Mouse (Mus musculus): ENCODE measurements around the gene Eef1a2.

Gene Eef1a2

DNA sequence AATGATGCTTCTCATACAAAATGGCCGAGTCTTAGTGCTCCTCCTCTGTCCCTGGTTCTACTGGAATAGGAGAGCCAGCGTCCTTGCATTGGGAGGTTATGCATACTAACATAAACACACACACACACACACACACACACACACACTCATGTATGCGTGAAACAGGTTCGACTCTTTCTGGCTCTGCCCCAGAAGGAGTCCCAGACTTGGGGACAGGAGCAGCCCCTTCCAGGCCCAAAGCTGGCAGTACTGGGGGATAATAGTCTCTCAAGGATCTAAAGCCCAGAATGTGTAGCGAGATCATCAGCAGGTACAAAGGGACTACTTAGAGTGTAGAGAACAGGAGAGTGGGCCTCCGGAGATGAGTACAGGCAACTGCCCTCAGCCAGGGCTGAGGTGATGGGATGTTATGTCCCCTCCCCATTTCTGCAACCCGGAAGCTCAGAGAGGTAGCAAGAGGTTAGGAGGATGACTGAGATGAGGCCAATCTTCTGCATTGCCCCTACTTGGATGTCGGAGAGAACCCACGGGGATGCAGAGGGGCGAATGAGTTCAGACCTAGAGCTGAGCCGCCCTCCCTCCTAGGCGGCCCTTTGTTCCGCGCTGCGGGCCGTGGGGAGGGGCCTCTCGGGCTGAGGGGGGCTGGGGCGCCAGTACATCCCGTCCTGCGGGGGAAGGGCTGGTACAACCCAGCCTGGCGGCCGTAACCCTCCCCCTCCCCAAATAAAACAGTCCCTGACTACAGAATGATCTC is 22.8 kb downstream of the Eef1a2 start:
- DNase-seq (ENCODE audit: low read depth, low spot score), result no peak

GRCm38 (mm10) chr2:181130245-181130644 is 26.6 kb downstream of the Eef1a2 start:
- no peak for DNase-seq (ENCODE audit: low read depth, low spot score)

DNA sequence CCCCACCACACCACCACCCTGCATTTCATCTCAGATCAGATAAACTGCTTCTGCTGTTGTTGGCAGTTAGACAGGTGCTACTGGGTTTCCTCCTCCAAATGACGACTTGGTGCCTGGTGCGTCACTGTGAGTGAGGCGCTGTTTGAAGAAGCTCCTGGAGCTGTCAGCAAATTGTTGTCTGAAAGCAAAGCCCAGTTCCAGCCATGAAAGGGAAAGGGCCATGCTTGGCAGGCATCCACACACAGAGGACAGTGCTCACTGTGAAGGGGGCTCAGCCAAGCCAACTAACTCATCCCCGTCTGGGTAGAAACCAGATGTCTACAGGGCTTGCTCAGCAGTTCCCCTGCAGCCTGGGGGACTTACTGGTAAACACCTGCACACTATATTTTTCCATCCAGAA is 27.9 kb downstream of the Eef1a2 start:
- DNase-seq (ENCODE audit: low read depth, low spot score), result no peak

- DNase-seq (ENCODE audit: low read depth, low spot score), result no peak
Measured at GRCm38 (mm10) chr2:181127786-181128185, 29.0 kb downstream of the Eef1a2 start.

- DNase-seq (ENCODE audit: low read depth, low spot score), result no peak
Measured at GRCm38 (mm10) chr2:181125726-181126455, 30.9 kb downstream of the Eef1a2 start.

DNA sequence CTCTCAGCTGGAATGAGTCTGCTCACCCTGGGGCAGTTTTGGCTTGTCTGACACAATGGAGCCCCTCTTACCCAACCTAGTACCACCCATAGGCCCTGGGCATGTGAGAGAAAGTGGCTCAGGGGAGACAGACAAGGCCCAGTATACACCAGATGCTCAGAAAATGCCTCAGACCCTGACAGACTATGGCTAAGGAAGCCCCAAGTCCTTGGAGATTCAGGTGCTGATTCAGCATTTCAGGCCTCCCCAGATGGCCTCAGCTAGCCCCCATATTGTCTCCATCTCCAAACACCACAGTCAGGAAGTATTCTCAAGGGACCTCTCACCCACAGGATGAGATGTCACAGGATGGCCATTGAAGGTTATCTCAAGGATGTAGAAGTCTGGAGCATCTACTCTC is 34.2 kb downstream of the Eef1a2 start:
- DNase-seq (ENCODE audit: low read depth, low spot score), result no peak

GRCm38 (mm10) chr2:181120922-181121449 is 35.8 kb downstream of the Eef1a2 start:
- DNase-seq (ENCODE audit: low read depth, low spot score), result no peak

DNA sequence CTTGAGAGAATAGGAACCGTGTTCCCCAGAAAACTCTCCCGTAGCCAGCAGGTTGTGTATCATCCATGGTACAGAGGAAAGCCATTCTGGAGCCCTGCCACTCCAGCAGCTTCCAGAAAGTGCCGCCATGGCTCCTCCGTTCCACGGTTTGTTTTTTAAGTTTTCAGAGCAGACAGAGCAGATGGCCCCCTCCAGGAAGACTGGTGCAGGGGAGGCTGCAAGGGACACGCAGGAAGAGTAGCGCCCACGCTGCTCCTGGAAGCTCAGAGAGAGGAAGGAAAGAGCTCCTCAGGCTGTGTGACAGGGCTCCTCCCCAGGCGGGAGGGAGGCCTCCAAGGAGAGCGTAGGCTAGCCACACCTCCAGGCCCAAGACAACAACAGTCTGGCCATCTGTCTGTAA is 36.9 kb downstream of the Eef1a2 start:
- no peak for DNase-seq (ENCODE audit: low read depth, low spot score)

DNA sequence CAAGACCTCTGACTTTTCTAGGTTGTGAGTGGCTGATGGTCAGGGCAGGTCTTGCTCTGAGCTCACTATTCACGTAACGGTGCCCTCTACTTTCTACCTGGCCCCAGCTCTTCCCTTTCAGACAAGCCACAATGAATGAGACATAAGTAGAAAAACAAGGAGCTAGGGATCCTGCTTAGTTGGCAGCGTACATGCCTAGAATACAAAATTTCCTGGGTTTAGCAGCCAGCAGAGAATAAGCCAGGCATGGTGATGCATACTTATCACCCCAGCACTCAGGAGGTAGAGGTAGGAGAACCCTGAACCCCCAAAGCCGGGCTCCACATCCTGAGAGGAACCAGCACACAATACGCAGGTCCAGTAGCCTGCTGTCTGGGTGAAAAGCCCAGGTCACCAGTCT is 40.4 kb downstream of the Eef1a2 start:
- no peak for DNase-seq (ENCODE audit: low read depth, low spot score)

DNA sequence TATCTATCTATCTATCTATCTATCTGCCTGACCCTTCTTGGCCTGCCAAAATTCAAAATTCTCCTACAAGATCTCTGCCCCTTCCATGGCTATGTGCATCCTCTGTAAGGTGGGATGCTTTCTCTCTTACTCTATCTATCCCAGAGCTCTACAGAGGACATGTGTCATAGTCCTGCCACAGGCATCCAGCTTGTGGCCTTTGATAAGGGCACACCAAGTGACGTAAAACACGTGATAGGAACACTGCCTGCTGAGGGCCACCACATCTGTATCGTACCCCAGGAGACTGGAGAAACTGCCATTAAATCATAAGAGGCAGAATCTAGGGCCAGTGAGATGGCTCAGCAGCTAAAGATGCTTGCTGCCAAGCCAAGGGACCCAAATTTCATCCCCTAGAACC is 41.4 kb downstream of the Eef1a2 start:
- DNase-seq (ENCODE audit: low read depth, low spot score), result no peak

- no peak for DNase-seq (ENCODE audit: low read depth, low spot score)
Measured at GRCm38 (mm10) chr2:181113762-181114361, 43.0 kb downstream of the Eef1a2 start.

DNA sequence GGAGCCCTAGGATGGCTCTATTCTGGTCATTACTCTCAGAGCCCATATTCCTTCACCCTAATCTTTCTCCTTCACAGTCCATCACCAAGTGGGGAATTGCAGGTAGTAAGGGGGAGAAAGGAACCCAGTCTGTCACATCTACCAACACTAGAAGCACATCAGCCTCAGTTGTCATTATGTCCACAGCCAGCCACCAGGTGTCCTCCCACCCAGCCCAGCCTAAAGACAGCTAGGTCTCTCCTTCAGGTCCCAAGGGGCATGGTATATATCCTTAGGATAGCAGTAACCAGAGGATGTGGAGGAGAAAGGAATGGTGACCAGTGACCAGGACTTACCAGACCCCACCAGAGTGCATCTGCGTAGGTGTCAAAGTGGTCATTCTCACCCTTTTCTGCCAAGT is 45.1 kb downstream of the Eef1a2 start:
- DNase-seq (ENCODE audit: low read depth, low spot score), result peak; percentile 8

- DNase-seq (ENCODE audit: low read depth, low spot score), result peak; percentile 10
Measured at GRCm38 (mm10) chr2:181104111-181104510, 52.7 kb downstream of the Eef1a2 start.

DNA sequence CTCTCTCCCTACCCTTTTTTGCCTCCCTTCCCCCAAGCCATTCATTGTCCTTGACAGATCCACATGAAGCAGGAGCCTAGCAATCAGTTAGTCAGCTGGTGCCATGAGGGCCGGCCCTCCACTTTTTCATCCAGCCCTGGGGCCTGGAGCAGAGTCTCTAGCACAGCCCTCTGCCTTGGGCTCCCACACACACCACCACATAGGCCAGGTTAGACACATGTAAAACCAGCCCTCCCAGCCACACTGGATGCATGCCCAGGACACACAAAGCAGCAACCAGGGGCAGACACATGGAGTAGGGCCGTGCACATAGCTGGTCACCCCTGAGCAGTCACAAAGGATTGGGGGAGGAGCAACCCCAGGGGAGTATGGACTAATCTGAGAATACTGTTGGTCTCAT is 54.7 kb downstream of the Eef1a2 start:
- DNase-seq (ENCODE audit: low read depth, low spot score), result no peak

DNA sequence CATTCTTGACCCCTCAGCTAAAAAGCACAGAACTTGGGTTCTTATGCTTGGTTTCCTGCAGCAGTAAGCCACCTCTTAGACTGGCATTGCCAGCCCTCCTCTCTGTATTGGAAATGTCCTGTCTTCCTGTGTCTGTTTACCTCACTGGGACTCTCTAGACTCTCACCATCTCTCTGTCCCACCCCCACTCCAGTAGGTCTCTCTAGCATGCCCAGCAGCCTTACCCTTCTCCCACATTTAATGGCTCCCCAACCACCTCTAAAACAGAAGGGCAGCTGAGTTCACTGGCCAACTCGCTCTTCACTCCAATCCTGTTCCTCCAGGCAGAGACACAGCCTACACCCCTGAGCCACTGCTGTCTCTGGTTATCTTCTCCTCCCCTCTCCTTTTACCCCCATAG is 55.2 kb downstream of the Eef1a2 start:
- no peak for DNase-seq (ENCODE audit: low read depth, low spot score)

- DNase-seq (ENCODE audit: low read depth, low spot score), result no peak
Measured at GRCm38 (mm10) chr2:181100087-181100486, 56.7 kb downstream of the Eef1a2 start.
